Mouse (Mus musculus) layer of hippocampus, adult 11-12 months (tissue): ENCODE measurements around the gene Sec23b.

Experiments used
- DNase-seq: peaks from one replicate; pipeline ENCODE4 v3.0.0; 2022; ENCODE audit warnings: low spot score

The Sec23b gene

DNA sequence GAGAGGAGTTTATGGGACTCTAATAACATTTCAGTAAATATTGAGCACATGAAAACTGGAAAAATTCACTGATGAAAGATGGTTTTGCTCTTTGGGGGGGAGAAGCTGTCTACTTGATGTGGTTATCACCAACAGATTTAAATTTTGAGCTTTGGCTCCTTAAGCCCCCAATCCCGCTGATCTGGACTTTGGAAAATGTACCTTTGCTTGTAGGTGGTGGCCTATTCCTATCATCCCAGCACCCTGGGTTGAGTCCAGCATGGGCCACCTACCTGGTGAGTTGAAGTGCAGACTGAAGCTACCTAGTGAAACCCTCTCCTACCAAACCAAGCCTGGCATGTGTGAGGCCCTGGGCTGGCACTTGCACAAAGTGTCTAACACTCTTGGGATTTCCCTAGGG is 45.5 kb downstream of the Sec23b start:
- no peak for DNase-seq

DNA sequence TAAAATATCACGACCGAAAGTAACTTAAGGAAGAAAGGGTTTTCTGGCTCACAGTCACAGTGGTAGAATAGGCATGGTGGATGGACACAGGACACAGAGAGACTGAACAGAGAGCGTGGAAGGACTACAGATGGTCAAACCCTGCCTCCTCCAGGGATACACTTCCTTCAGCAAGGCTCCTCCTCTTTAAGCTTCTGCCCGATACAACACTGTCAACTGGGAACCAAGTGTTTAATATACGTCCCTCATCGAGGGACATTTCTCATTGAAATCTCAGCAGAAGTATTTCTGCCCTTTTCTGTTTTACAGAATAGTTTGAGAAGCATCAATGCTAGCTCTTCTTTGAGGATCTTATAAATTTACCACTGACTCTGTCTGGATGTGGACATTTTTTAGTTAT is 57.9 kb downstream of the Sec23b start:
- no peak for DNase-seq

DNA sequence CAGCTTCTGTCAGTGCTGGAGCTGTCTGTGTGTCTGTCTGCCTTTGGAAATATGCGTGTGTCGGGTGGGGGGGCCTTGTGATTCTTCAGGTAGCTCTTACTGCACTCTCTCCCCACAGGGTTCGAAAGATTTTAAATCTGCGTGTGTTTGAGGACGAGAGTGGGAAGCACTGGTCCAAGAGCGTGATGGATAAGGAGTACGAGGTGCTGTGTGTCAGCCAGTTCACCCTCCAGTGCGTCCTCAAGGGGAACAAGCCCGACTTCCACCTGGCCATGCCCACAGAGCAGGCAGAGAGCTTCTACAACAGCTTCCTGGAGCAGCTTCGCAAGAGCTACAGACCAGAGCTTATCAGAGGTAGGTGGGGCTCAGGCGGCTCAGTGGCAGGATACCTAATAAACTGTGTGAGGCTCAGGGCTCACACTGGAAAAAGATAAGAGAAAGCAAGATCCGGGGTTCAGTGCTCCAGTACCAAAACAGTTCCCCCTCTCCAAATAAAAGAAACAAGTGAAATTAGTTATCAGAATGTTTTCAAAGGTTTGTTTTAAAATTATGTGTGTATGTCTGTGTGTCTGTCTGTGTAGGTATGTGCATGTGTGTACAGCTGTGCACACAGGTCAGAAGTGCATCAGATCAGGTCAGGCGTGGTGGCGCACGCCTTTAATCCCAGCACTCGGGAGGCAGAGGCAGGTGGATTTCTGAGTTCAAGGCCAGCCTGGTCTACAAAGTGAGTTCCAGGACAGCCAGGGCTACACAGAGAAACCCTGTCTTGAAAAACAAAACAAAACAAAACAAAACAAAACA is 61.2 kb downstream of the Sec23b start:
- no peak for DNase-seq

DNA sequence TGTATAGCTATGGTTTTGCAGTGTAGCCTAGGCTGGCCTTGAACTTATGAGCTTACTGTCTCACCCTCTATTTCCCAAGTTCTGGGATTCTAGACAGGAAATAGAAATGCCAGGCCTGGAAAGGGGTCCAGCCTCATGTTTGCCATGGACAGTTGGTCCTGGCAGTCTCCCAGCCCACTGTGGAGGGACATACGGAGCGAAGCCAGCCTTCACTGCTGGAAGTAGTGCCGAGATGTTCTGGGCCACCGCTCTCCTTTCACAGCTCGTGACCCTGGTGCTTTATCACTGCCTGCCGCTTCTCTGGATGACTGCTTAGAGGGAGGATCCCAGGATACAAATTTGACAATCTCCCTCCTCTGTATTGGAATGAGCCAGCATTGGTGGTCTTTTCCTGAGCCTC is 65.5 kb downstream of the Sec23b start:
- DNase-seq: no peak

DNA sequence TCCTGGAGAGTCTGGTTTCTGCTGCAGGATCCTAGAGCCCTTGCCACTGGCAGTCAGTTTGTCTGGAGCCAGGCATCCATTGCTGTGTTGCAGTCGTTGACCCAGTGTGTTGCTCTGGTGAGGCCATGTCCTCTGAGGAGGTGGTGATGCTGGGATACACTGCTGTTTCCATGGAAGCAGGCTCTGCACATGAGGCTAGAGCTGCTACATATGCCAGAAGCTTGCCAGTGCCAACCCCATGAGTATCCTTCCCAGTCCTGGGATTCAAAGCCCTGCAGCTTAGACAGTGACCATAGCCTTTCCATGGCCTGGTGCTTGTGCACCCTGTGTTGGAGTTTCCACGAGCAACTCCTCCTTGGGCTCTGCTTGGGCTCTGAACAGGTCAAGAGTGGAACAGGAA is 77.5 kb downstream of the Sec23b start:
- no peak for DNase-seq

DNA sequence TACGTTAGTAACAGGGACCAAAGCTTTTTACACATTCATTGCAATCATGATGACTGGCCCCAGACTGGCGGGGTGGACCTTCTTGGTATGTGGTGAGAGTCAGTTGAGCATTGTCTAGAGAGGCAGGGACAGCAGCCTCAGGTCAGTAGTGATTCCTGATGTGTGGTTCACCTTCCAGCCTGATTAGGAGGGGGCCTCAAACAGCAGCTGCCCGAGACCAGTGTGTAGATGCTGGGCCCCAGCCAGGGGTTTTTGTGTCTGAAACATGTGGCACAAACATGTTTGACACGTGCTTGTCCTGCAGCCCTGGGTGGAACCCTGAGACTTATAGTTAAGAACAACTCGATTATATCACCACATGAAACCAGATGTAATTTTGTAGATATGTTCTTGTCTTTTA is 78.2 kb downstream of the Sec23b start:
- no peak for DNase-seq

DNA sequence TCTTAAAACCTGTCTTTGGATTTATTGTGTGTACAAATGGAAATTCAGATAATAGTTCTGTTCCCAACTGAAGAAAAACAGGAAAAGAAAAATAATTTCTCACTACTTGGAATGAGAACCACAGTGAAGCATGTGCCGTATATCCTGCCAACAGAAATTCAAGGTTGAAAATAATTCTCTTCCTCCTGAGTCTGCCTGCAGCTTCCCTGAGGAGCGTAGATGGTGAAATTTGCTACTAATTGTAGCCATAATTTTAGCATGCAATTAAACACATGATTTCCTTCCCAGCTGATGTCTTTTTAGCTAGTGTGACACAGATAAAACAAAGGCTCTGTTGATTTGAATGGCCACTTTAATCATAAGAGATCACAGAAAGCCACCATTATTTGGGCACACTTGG is 78.7 kb downstream of the Sec23b start:
- DNase-seq: no peak

DNA sequence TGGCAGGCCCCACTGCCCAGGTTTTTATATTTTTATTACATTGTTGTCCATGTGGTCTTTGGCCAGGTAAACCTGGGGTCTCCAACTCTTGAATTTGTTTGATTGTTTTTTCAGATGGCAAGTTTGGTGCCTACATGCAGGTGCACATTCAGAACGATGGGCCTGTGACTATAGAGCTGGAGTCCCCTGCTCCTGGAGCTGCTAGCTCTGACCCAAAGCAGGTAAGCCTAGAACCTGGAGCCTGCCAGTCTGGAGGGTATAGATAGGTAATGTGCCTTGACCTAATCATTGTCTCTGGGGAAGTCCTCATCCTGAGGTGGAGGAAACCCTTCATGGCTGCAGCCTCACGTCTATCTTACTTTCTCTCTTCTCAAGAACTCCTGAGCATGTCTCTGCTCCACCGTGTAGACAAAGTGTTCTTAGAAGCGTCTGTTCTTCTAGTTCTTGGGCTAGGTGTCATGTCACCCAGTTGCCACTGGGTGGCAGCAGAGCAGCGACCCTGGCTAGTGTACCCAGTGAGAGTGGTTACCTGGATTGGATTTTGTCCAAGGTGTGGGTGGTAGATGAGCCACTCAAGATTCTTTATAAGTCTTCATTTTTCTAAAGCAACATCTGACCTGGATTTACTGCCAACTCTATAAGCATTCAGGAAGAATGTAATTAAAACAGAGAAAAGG is 79.8 kb downstream of the Sec23b start:
- DNase-seq: peak; percentile 73

DNA sequence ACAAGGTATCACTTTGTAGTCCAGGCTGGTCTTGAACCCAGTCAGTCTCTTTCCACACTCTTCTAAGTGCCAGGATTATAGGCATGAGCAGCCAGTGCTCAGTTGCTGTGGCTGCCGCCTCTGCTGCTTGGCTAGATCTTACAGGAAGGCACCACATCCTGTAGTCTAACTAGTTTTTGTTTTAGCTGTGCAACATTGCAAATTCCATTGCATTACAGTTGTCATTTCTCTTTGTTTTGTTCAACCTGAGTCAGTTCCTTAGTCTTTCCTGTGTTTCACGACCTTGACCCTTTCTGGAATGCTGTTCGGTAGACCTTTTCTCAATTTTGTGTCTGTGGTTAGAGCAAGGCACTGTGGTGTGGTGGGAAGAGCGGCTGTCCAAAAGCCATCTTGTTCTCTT is 81.2 kb downstream of the Sec23b start:
- DNase-seq: no peak

DNA sequence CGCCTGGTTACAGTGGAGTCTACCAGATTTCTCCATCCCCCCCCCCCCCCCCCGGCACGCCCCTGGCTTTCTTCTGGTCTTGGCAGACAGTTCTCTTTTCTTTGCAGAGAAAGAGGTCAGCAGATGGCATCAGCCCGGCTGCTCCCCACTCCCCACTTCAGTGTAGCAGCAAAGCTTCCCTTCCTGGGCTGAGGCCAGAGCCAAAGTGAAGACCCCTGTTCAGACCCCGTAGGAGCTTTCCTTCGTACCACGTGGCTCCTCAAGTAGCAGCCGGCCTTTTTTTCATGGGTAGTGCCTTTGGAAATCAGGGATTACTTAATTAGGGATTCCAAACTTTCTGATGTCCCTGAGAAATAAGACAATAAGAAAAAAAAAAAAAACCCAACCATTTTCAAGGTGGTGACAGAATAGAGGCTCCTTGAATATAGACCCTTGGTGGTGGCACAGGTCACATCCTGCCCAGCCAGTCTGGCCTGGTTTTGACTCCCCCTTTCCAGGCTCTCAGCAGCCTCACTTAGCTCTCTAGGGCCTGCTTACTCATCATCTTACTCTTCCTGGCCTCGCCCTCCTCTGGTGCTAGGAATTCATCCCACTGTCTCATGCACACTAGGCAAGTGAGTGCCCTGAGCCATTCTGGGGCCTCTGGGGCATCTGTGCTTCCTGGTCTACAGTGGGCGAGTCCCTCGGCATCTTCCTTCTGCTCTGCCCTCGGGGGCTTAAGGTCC is 81.8 kb downstream of the Sec23b start:
- no peak for DNase-seq

DNA sequence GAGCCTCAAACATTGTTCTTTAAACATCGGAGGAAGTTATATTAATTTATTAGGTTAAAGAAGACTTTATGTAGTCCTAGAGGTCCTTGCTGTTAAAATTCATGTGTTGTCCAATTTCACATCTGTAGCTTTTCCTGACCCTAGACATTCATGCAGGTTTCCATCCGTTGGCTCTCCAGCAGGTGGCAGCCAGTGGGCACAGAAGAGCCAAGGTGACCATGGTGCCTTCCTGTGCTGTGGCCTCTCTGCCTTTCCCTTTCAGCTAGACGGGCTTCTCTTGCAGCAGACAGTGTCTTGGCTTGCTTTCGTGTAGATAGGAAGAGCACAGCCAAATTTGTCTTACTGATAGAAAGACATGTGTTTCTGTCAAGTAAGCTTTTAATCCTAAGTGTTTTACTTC is 82.7 kb downstream of the Sec23b start:
- DNase-seq: no peak

DNA sequence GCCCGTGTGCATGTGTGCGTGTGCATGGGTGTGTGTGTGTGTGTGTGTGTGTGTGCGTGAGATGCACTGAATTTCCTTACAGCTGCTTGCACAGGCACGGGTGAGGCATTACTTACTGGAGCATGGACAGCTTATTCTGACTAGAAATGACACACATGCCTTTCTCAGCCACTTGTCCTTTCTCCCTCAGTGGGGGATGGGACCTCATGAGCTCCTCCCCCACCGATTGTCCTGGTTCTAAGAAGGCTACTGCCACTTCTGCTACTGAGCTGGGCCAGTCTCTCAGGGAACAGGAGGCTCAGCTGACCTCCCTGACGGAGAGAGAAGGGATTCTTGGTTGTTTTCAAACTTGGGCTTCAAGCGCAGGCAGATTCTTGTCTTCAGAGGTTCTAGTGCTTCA is 84.1 kb downstream of the Sec23b start:
- DNase-seq: no peak
